In genomic region chr9:57907206-57907605, GRCm38 (mm10) we compare ENCODE assay signal across 1 mouse cellular context.
TF ChIP-seq lines count a peak whose summit lies in the region.

No protein-coding gene starts in this region.

TF ChIP-seq in CH12.LX, 34 proteins besides CTCF, POLR2A, EP300 and RAD21 (continued from another document):
- TF ChIP-seq MAX (IDR thresholded peaks at IDR 0.05; ENCODE audit: low read length) = peak; percentile 47; the same call in 1 of the 2 replicates
- TF ChIP-seq ELF1 (IDR thresholded peaks at IDR 0.05; ENCODE audit: low read depth, low read length) = peak; percentile 68
- TF ChIP-seq MXI1 (IDR thresholded peaks at IDR 0.05; ENCODE audit: low read depth, low read length) = peak; percentile 38; the same call in 1 of the 2 replicates
- TF ChIP-seq JUND (conservative IDR thresholded peaks at IDR 0.05; ENCODE audit: low read depth, low read length) = peak; percentile 55; the same call in 1 of the 2 replicates
- peak; percentile 64; the same call in 1 of the 2 replicates for TF ChIP-seq TCF12 (IDR thresholded peaks at IDR 0.05; ENCODE audit: low read depth, low read length)
- no peak for TF ChIP-seq NELFE (IDR thresholded peaks at IDR 0.05; ENCODE audit: low read depth, low read length)
- TF ChIP-seq MAFK (IDR thresholded peaks at IDR 0.05; ENCODE audit: insufficient replicate concordance, low read length) = peak; percentile 70; the same call in 1 of the 2 replicates
- no peak for TF ChIP-seq ZMIZ1 (IDR thresholded peaks at IDR 0.05; ENCODE audit: low read depth, low read length)
- TF ChIP-seq ETS1 (conservative IDR thresholded peaks at IDR 0.05; ENCODE audit: low read depth, low read length) = peak; percentile 93
- no peak for TF ChIP-seq KAT2A (IDR thresholded peaks at IDR 0.05; ENCODE audit: insufficient replicate concordance, low read length)
- no peak for TF ChIP-seq ZNF384 (IDR thresholded peaks at IDR 0.05; ENCODE audit: low read depth, low read length)
- TF ChIP-seq SMC3 (IDR thresholded peaks at IDR 0.05; ENCODE audit: low read depth, low read length) = no peak
- TF ChIP-seq MYC (IDR thresholded peaks at IDR 0.05; ENCODE audit: low read depth, low read length) = peak; percentile 68; the same call in 1 of the 2 replicates
- no peak for TF ChIP-seq ZKSCAN1 (IDR thresholded peaks at IDR 0.05; ENCODE audit: borderline replicate concordance, low read depth, low read length)
- peak; percentile 66; the same call in 1 of the 2 replicates for TF ChIP-seq MAZ (IDR thresholded peaks at IDR 0.05; ENCODE audit: low read depth, low read length)
- TF ChIP-seq TBP (conservative IDR thresholded peaks at IDR 0.05; ENCODE audit: low read depth, low read length) = no peak
- 0 out of 2 replicates have a peak, but pooled peaks have one; percentile 42 for TF ChIP-seq HCFC1 (IDR thresholded peaks at IDR 0.05; ENCODE audit: low read depth, low read length)
